Mouse (Mus musculus) heart, embryonic 11.5 days (tissue): ENCODE measurements around the gene Ccdc61. TPM values are rescaled to one million over a fixed set of nuclear protein-coding genes. Genes with fewer than 3 reads are reported as not detected.

Experiments
- ATAC-seq: fragments of 200-750 bp; cut with Nextera tagmentation; replicated peaks from 2 replicates; pipeline ENCODE4 v1.8.0; 2017; ENCODE audit warnings: moderate library complexity; ENCODE audit not compliant: insufficient number of reproducible peaks, low FRiP score, low TSS enrichment
- H3K27ac ChIP-seq: fragments of 300-500 bp; sonication (generic); 2 replicates; pipeline ENCODE4 v1.5.1; 2014; ENCODE audit warnings: mild to moderate bottlenecking, low read depth, low read length
- H3K27me3 ChIP-seq: fragments of 300-500 bp; sonication (generic); 2 replicates; pipeline ENCODE4 v1.6.1; 2014; ENCODE audit warnings: mild to moderate bottlenecking, low read length, mixed read lengths; ENCODE audit not compliant: control insufficient read depth, insufficient read depth
- H3K36me3 ChIP-seq: fragments of 300-500 bp; sonication (generic); 2 replicates; pipeline ENCODE4 v1.6.1; 2014; ENCODE audit warnings: mild to moderate bottlenecking, low read length, moderate library complexity, mixed read lengths; ENCODE audit not compliant: control insufficient read depth, insufficient read depth
- H3K4me1 ChIP-seq: fragments of 300-500 bp; sonication (generic); 2 replicates; pipeline ENCODE4 v1.6.1; 2014; ENCODE audit warnings: low read length; ENCODE audit not compliant: control insufficient read depth, insufficient read depth
- H3K4me2 ChIP-seq: fragments of 300-500 bp; sonication (generic); 2 replicates; pipeline ENCODE4 v1.6.1; 2014; ENCODE audit warnings: mild to moderate bottlenecking, moderate library complexity
- H3K4me3 ChIP-seq: fragments of 300-500 bp; sonication (generic); 2 replicates; pipeline ENCODE4 v1.5.1; 2014; ENCODE audit warnings: low read depth, low read length
- H3K9ac ChIP-seq: fragments of 300-500 bp; sonication (generic); 2 replicates; pipeline ENCODE4 v1.6.1; 2014; ENCODE audit warnings: mild to moderate bottlenecking, low read depth, low read length, moderate library complexity
- H3K9me3 ChIP-seq: fragments of 300-500 bp; sonication (generic); replicated peaks from 2 replicates; pipeline ENCODE4 v1.6.1; 2016; ENCODE audit warnings: low read length; ENCODE audit not compliant: control insufficient read depth
- WGBS: fragments of 180-500 bp; shearing (Covaris S2); extraction: QIAGEN DNeasy Blood & Tissue Kit; methylation state at CpG from one replicate; pipeline ENCODE4 v1.1.7; 2014; ENCODE audit not compliant: insufficient replicate concordance; 5-methylcytosine and 5-hydroxymethylcytosine counted together
- polyA plus RNA-seq: library from polyadenylated mRNA; unstranded; fragments of >200 nt; fragmentation: Nextera tagmentation; extraction: Ambion mirVana; gene quantifications from 2 replicates; pipeline ENCODE4 v1.2.1, GENCODE M21; 2014

Ccdc61 gene
- polyA plus RNA-seq, 1 experiment from 2014 or later, result 12.1 TPM

DNA sequence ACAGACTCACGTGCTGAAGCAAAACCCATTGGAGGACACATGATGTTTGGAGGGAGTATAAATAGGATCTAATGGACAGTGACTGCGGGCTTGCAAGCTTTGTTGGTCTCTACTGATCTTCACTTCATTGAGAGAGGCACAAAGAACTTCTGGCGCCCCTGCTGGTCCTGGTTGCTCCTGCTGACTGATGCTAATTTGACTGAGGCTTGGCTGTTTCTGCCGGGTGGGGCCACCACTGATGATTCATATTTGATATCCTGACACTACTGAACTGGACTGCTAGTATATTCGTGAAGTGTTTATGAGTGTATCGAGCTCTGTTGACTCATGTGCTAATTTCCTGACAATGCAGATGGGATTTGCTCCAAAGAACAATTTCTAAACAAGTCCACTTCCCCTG, 47.4 kb downstream of the Ccdc61 start:
- no peak overlapping the region for H3K9ac ChIP-seq
- no peak overlapping the region for H3K4me3 ChIP-seq
- H3K4me2 ChIP-seq, result no peak overlapping the region
- H3K27me3 ChIP-seq, result no peaks in the 10 kb centered on the region
- H3K9me3 ChIP-seq, result no peaks in the 10 kb centered on the region; the same call in 1 of the 2 replicates
- H3K4me1 ChIP-seq, result peaks cover 4% of the 10 kb centered on the region; the same call in 1 of the 2 replicates
- 77% methylated on average over 6 of the region's 6 CpGs for WGBS
- H3K27ac ChIP-seq, result no peak overlapping the region
- H3K36me3 ChIP-seq, result no peaks in the 10 kb centered on the region
- no peak for ATAC-seq

DNA sequence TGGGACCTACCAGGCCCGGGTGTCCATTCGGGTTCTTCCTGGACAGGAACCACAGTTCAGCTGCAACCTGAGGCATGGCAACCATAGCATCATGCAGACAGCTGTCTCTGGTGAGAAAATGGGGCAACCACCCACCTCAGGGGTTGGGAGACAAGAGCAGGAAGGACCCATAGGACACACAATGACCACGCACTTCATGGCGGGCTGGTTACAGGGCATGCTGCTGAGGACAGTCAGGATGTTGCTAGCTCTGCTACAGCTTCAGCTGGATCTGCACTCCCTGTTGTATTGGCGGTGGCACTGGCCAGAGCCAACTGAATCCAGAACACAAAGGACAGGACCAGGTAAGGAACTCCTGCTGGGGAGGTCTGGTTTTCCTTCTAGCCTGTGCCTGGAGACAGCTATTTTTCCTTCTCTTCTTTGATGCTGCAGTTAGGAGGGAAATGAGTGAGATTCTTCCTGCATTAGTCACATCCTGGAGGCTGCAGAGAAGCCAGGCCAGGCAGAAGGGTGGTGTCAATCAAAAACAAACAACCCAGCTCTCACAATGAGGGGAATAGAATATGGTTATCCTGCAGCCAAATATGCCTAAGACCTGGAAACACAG, 51.8 kb downstream of the Ccdc61 start:
- Histone ChIP-seq H3K27ac (peak overlapping the region; percentile 63), H3K4me1 (peaks cover 4% of the 10 kb centered on the region; the same call in 1 of the 2 replicates), H3K9ac (no peak overlapping the region), H3K9me3 (no peaks in the 10 kb centered on the region), H3K4me3 (no peak overlapping the region), H3K27me3 (no peaks in the 10 kb centered on the region), H3K4me2 (no peak overlapping the region), H3K36me3 (no peaks in the 10 kb centered on the region)
- WGBS, result 58% methylated on average over 5 of the region's 5 CpGs
- peak; percentile 77 for ATAC-seq

DNA sequence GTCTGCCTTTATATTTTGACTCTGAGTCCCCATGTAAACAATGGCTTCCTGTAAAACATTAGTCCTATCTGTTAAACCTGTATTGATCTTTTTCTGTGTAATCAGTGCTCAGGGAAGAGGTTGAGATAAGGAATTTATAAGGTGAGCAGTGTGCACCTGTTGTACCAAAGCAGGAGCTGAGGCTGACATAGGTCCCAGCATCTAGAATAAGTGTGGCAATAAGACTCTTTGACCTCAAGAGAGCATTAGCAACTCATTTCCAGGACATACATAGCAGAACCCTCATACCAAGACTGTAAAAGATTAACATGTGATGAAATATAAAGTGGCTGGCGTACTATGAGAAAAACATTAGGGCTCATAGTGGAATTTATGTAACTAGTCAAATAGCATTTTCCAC, 61.8 kb downstream of the Ccdc61 start:
- no peaks in the 10 kb centered on the region for H3K4me1 ChIP-seq
- no peaks in the 10 kb centered on the region for H3K27me3 ChIP-seq
- no peak overlapping the region for H3K27ac ChIP-seq
- no peak for ATAC-seq
- no peak overlapping the region for H3K4me2 ChIP-seq
- 69% methylated on average over 1 of the region's 1 CpGs for WGBS
- H3K9me3 ChIP-seq, result no peaks in the 10 kb centered on the region
- H3K36me3 ChIP-seq, result no peaks in the 10 kb centered on the region
- no peak overlapping the region for H3K4me3 ChIP-seq
- H3K9ac ChIP-seq, result no peak overlapping the region

DNA sequence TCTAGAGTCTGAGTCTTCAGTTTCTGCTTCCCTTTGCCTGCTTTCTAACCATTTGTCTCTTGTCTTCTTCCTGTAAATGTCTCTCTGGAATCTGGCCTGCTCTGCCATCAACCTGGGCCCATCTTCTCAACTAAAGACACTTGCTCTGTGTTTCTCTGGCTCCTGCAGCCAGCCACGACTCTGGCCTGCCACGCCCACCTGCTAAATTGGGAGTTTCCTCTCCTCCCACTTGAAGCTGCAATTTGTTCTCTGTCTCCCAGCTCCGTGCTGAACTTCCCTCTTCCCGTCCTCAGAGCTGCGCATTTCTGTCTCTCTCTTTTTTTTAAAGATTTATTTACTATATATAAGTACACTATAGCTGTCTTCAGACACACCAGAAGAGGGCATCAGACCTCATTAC, 65.4 kb downstream of the Ccdc61 start:
- no peak for ATAC-seq
- Histone ChIP-seq H3K36me3 (no peaks in the 10 kb centered on the region), H3K4me1 (no peaks in the 10 kb centered on the region), H3K27ac (no peak overlapping the region), H3K27me3 (no peaks in the 10 kb centered on the region), H3K4me2 (no peak overlapping the region), H3K9me3 (no peaks in the 10 kb centered on the region), H3K4me3 (no peak overlapping the region), H3K9ac (no peak overlapping the region)
- WGBS, result 30% methylated on average over 5 of the region's 5 CpGs

DNA sequence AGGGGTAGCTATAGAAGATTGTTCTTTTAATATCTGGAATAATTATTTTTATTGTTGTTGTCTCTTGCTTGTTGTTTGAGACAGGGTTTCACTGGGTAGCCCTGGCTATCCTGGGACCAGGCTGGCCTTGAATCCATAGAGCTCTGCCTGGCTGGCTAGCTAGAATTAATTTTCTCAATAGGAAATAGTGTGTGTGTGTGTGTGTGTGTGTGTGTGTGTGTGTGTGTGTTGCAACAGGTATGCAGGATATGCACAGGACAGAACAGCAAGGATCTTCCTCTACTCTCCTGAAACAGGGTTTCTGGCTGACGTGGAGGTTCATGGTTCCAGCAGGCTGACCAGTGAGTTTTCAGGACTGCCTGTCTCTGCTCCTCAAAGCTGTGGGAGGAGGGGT, 69.0 kb downstream of the Ccdc61 start:
- Histone ChIP-seq H3K4me2 (peak overlapping the region; percentile 75), H3K4me3 (0 out of 2 replicates have a peak overlapping the region, but pooled peaks have one; percentile 12), H3K4me1 (no peaks in the 10 kb centered on the region), H3K9me3 (no peaks in the 10 kb centered on the region), H3K27ac (no peak overlapping the region), H3K9ac (0 out of 2 replicates have a peak overlapping the region, but pooled peaks have one; percentile 43), H3K36me3 (no peaks in the 10 kb centered on the region), H3K27me3 (no peaks in the 10 kb centered on the region)
- ATAC-seq, result no peak
- 57% methylated on average over 1 of the region's 1 CpGs for WGBS

Other genes with a start within 250 kb of the Ccdc61 start
- not detected in 2 replicates for gene Psg20, start 224.2 kb downstream of the Ccdc61 start, polyA plus RNA-seq
- not detected in 2 replicates for gene Psg22, start 192.3 kb downstream of the Ccdc61 start, polyA plus RNA-seq
- not detected in 2 replicates for gene Psg19, start 111.9 kb downstream of the Ccdc61 start, polyA plus RNA-seq
- gene Psg17, start 88.8 kb downstream of the Ccdc61 start, polyA plus RNA-seq, result 0.14 TPM in 1 of 2 replicates, not detected in the other
- gene Mill2, start 70.4 kb downstream of the Ccdc61 start, polyA plus RNA-seq, result not detected in 2 replicates
- 0.45 and 1.6 TPM in 2 replicates for gene Pglyrp1, start 39.1 kb downstream of the Ccdc61 start, polyA plus RNA-seq
- 0.77 and 0.93 TPM in 2 replicates for gene Nova2, start 15.5 kb upstream of the Ccdc61 start, polyA plus RNA-seq
- not detected in 2 replicates for gene Nanos2, start 77.0 kb upstream of the Ccdc61 start, polyA plus RNA-seq
- 2.1 and 2.2 TPM in 2 replicates for gene Mypop, start 80.8 kb upstream of the Ccdc61 start, polyA plus RNA-seq
- 13.9 and 14.2 TPM in 2 replicates for gene Irf2bp1, start 93.6 kb upstream of the Ccdc61 start, polyA plus RNA-seq
- gene Foxa3, start 113.1 kb upstream of the Ccdc61 start, polyA plus RNA-seq, result 0.59 TPM in 1 of 2 replicates, not detected in the other
- gene Sympk, start 114.0 kb upstream of the Ccdc61 start, polyA plus RNA-seq, result 17.6 and 21.4 TPM in 2 replicates
- gene Rsph6a, start 144.3 kb upstream of the Ccdc61 start, polyA plus RNA-seq, result not detected in 2 replicates
- 15.2 and 16.2 TPM in 2 replicates for gene Dmwd, start 165.8 kb upstream of the Ccdc61 start, polyA plus RNA-seq
- gene Dmpk, start 173.4 kb upstream of the Ccdc61 start, polyA plus RNA-seq, result 17.0 and 17.7 TPM in 2 replicates
- gene Six5, start 184.2 kb upstream of the Ccdc61 start, polyA plus RNA-seq, result 6.6 and 6.9 TPM in 2 replicates
- 2.2 and 2.7 TPM in 2 replicates for gene Gm4969, start 208.0 kb upstream of the Ccdc61 start, polyA plus RNA-seq
- 6.3 and 6.4 TPM in 2 replicates for gene Fbxo46, start 209.4 kb upstream of the Ccdc61 start, polyA plus RNA-seq
- 6.4 and 7.6 TPM in 2 replicates for gene Qpctl, start 238.9 kb upstream of the Ccdc61 start, polyA plus RNA-seq
- gene Snrpd2, start 239.3 kb upstream of the Ccdc61 start, polyA plus RNA-seq, result 120 and 125 TPM in 2 replicates